9 mouse cellular contexts compared by ENCODE assay signal in genomic region chr17:48545223-48545943, GRCm38 (mm10).
DNase-seq lines count a peak whose midpoint lies in the region; ATAC-seq lines count a peak whose summit lies in the region.
"Had no signal": no experiment of that assay in that cellular context is flagged by ENCODE, and none has a peak within 500 bp of the region (broad histone marks: within the 10 kb centered on the region; RNA-seq: fewer than 3 reads in every experiment).

No protein-coding gene starts in this region.

- H3K27me3 ChIP-seq in hindbrain, embryonic 11.5 days (ENCODE audit: control insufficient read depth, insufficient read depth, low read length) = no peaks in the 10 kb centered on the region
- H3K27me3 ChIP-seq in midbrain, embryonic 16.5 days (ENCODE audit: control insufficient read depth, insufficient read depth, low read depth, low read length) = no peaks in the 10 kb centered on the region
- peaks cover 19% of the 10 kb centered on the region for H3K27me3 ChIP-seq in heart, embryonic 12.5 days (replicated peaks)

- WGBS in hindbrain, embryonic 11.5 days = 65% methylated on average over 28 of the region's 28 CpGs
- WGBS in midbrain, embryonic 16.5 days = 69% methylated on average over 28 of the region's 28 CpGs
- 68% methylated on average over 28 of the region's 28 CpGs for WGBS in heart, embryonic 12.5 days

- H3K36me3 ChIP-seq in hindbrain, embryonic 11.5 days (ENCODE audit: control insufficient read depth, insufficient read depth, low read length) = no peaks in the 10 kb centered on the region
- H3K36me3 ChIP-seq in midbrain, embryonic 16.5 days (ENCODE audit: control insufficient read depth, insufficient read depth, low read length) = no peaks in the 10 kb centered on the region
- H3K36me3 ChIP-seq in heart, embryonic 12.5 days = no peaks in the 10 kb centered on the region

- H3K4me3 ChIP-seq in hindbrain, embryonic 11.5 days (ENCODE audit: low read depth, low read length) = no peak overlapping the region
- H3K4me3 ChIP-seq in midbrain, embryonic 16.5 days (ENCODE audit: low read depth, low read length) = no peak overlapping the region
- H3K4me3 ChIP-seq in heart, embryonic 12.5 days = no peak overlapping the region
- H3K4me3 ChIP-seq: myocyte had no signal

- H3K4me2 ChIP-seq in hindbrain, embryonic 11.5 days (replicated peaks; ENCODE audit: low read depth, low read length) = peak overlapping the region; percentile 19; the same call in 1 of the 2 replicates
- H3K4me2 ChIP-seq in midbrain, embryonic 16.5 days (ENCODE audit: low read length) = no peak overlapping the region
- no peak overlapping the region for H3K4me2 ChIP-seq in heart, embryonic 12.5 days

- ATAC-seq in hindbrain, embryonic 11.5 days (ENCODE audit: low FRiP score) = peak; percentile 75
- peak; percentile 59; the same call in 1 of the 2 replicates for ATAC-seq in midbrain, embryonic 16.5 days
- no peak for ATAC-seq in heart, embryonic 12.5 days (ENCODE audit: insufficient number of reproducible peaks, low FRiP score)
- no peak for ATAC-seq in inflammation-experienced regulatory T-cells, adult 6 months

- no peaks in the 10 kb centered on the region for H3K9me3 ChIP-seq in hindbrain, embryonic 11.5 days (ENCODE audit: control insufficient read depth, low read length)
- H3K9me3 ChIP-seq in midbrain, embryonic 16.5 days (replicated peaks; ENCODE audit: control insufficient read depth, low read length, poor library complexity, severe bottlenecking) = no peaks in the 10 kb centered on the region
- H3K9me3 ChIP-seq in heart, embryonic 12.5 days (replicated peaks) = peaks cover 3% of the 10 kb centered on the region; the same call in 1 of the 2 replicates

- no peaks in the 10 kb centered on the region for H3K4me1 ChIP-seq in hindbrain, embryonic 11.5 days (replicated peaks; ENCODE audit: control insufficient read depth, insufficient read depth, low read length)
- H3K4me1 ChIP-seq in midbrain, embryonic 16.5 days (ENCODE audit: control insufficient read depth, insufficient read depth, low read length) = no peaks in the 10 kb centered on the region
- no peaks in the 10 kb centered on the region for H3K4me1 ChIP-seq in heart, embryonic 12.5 days (replicated peaks)

- no peak overlapping the region for H3K9ac ChIP-seq in hindbrain, embryonic 11.5 days (ENCODE audit: low read depth, low read length)
- no peak overlapping the region for H3K9ac ChIP-seq in midbrain, embryonic 16.5 days (ENCODE audit: low read depth, low read length)
- H3K9ac ChIP-seq in heart, embryonic 12.5 days = no peak overlapping the region

- DNase-seq in layer of hippocampus, adult 18-20 months (ENCODE audit: low spot score in 2 of 2) = peak; percentile 56 to 73
- DNase-seq in layer of hippocampus, postnatal 14 days (ENCODE audit: low spot score in 2 of 2) = no peak
- peak; percentile 38 for DNase-seq in hindbrain, embryonic 11.5 days (ENCODE audit: low spot score)
- peak; percentile 61 to 63 for DNase-seq in layer of hippocampus, adult 8-10 months (ENCODE audit: low spot score in 2 of 2)
- DNase-seq in cerebellum, adult 11 months = no peak

- H3K27ac ChIP-seq in hindbrain, embryonic 11.5 days (ENCODE audit: low read depth, low read length) = no peak overlapping the region
- no peak overlapping the region for H3K27ac ChIP-seq in midbrain, embryonic 16.5 days (ENCODE audit: low read length)
- H3K27ac ChIP-seq in heart, embryonic 12.5 days (ENCODE audit: poor library complexity, severe bottlenecking) = no peak overlapping the region

Comparison
In these comparisons a context has a peak if more than half of its experiments do, and no peak if none do; other contexts are left out.
1. DNase-seq: peak in layer of hippocampus, adult 18-20 months (2 of 2), hindbrain, embryonic 11.5 days (single experiment) and layer of hippocampus, adult 8-10 months (2 of 2); none in layer of hippocampus, postnatal 14 days (0 of 2) and cerebellum, adult 11 months (single experiment).
2. ATAC-seq: peak in hindbrain, embryonic 11.5 days (single experiment) and midbrain, embryonic 16.5 days (single experiment); none in heart, embryonic 12.5 days (single experiment) and inflammation-experienced regulatory T-cells, adult 6 months (single experiment).